ENCODE assay signal across 9 mouse cellular contexts in genomic region chr15:103347275-103347684, GRCm38 (mm10). TPM values are rescaled to one million over a fixed set of nuclear protein-coding genes. Genes with fewer than 3 reads are reported as not detected.
DNase-seq lines count a peak whose midpoint lies in the region; ATAC-seq lines count a peak whose summit lies in the region.
"Had no signal": no experiment of that assay in that cellular context is flagged by ENCODE, and none has a peak within 500 bp of the region (broad histone marks: within the 10 kb centered on the region; RNA-seq: fewer than 3 reads in every experiment).

No protein-coding gene starts in this region.

- 13% methylated on average over 2 of the region's 2 CpGs for WGBS in neural tube, embryonic 11.5 days
- 5% methylated on average over 2 of the region's 2 CpGs for WGBS in embryonic facial prominence, embryonic 10.5 days
- WGBS in midbrain, embryonic 13.5 days, result 3% methylated on average over 2 of the region's 2 CpGs

- no peaks in the 10 kb centered on the region for H3K4me1 ChIP-seq in neural tube, embryonic 11.5 days (ENCODE audit: control insufficient read depth, insufficient read depth, low read length)
- peaks cover 5% of the 10 kb centered on the region for H3K4me1 ChIP-seq in embryonic facial prominence, embryonic 10.5 days
- 0 out of 2 replicates have a peak, but pooled peaks cover 4% of the 10 kb centered on the region for H3K4me1 ChIP-seq in midbrain, embryonic 13.5 days (replicated peaks)

- peaks cover 9% of the 10 kb centered on the region for H3K36me3 ChIP-seq in neural tube, embryonic 11.5 days (ENCODE audit: control insufficient read depth, insufficient read depth, low read length)
- H3K36me3 ChIP-seq in embryonic facial prominence, embryonic 10.5 days (replicated peaks), result peaks cover 86% of the 10 kb centered on the region
- peaks cover 4% of the 10 kb centered on the region; the same call in 1 of the 2 replicates for H3K36me3 ChIP-seq in midbrain, embryonic 13.5 days

- no peaks in the 10 kb centered on the region for H3K9me3 ChIP-seq in neural tube, embryonic 11.5 days (ENCODE audit: control insufficient read depth, low read length)
- H3K9me3 ChIP-seq in embryonic facial prominence, embryonic 10.5 days, result no peaks in the 10 kb centered on the region
- no peaks in the 10 kb centered on the region for H3K9me3 ChIP-seq in midbrain, embryonic 13.5 days
- H3K9me3 ChIP-seq: neural tube, embryonic 13.5 days had no signal

- H3K9ac ChIP-seq in neural tube, embryonic 11.5 days (ENCODE audit: low read length), result no peak overlapping the region
- H3K9ac ChIP-seq in midbrain, embryonic 13.5 days (replicated peaks), result no peak overlapping the region
- H3K9ac ChIP-seq: neural tube, embryonic 13.5 days had no signal

- no peak overlapping the region for H3K4me2 ChIP-seq in neural tube, embryonic 11.5 days (ENCODE audit: low read depth)
- no peak overlapping the region for H3K4me2 ChIP-seq in midbrain, embryonic 13.5 days (replicated peaks)
- H3K4me2 ChIP-seq: neural tube, embryonic 13.5 days had no signal

- no peak overlapping the region for H3K27ac ChIP-seq in neural tube, embryonic 11.5 days (ENCODE audit: low read depth, low read length)
- no peak overlapping the region for H3K27ac ChIP-seq in embryonic facial prominence, embryonic 10.5 days (replicated peaks)
- no peak overlapping the region for H3K27ac ChIP-seq in midbrain, embryonic 13.5 days
- H3K27ac ChIP-seq: neural tube, embryonic 13.5 days had no signal

- DNase-seq in cerebellum, adult 18-20 months, result peak; percentile 61 to 63
- DNase-seq in cerebellum, adult 9-10 months, result no peak
- DNase-seq in neural tube, embryonic 11.5 days (ENCODE audit: low spot score), result peak; percentile 63
- no peak for DNase-seq in neural tube, embryonic 10.5 days (ENCODE audit: extremely low spot score, low spot score)
- peak; percentile 64 for DNase-seq in embryonic facial prominence, embryonic 10.5 days (ENCODE audit: low spot score)
- DNase-seq in kidney, postnatal 10 days, result peak; percentile 83
- DNase-seq in thymus, postnatal 0 days (ENCODE audit: low spot score), result peak; percentile 77

- H3K4me3 ChIP-seq in neural tube, embryonic 11.5 days (ENCODE audit: low read depth, low read length), result no peak overlapping the region
- H3K4me3 ChIP-seq in embryonic facial prominence, embryonic 10.5 days, result no peak overlapping the region
- no peak overlapping the region for H3K4me3 ChIP-seq in midbrain, embryonic 13.5 days (replicated peaks)
- H3K4me3 ChIP-seq: neural tube, embryonic 13.5 days had no signal

- no peaks in the 10 kb centered on the region for H3K27me3 ChIP-seq in neural tube, embryonic 11.5 days (ENCODE audit: control insufficient read depth, insufficient read depth, low read length)
- no peaks in the 10 kb centered on the region for H3K27me3 ChIP-seq in embryonic facial prominence, embryonic 10.5 days (replicated peaks; ENCODE audit: low read depth, poor library complexity, severe bottlenecking)
- H3K27me3 ChIP-seq in midbrain, embryonic 13.5 days, result no peaks in the 10 kb centered on the region
- H3K27me3 ChIP-seq: neural tube, embryonic 13.5 days had no signal

- ATAC-seq in neural tube, embryonic 11.5 days (ENCODE audit: insufficient read depth, low FRiP score, low TSS enrichment), result no peak
- peak; percentile 29 for ATAC-seq in midbrain, embryonic 13.5 days

RNA-seq across cellular contexts. Expression of gene Zfp385a, which starts 7.4 kb away (rescaled TPM):
- 26.1 and 27.5 TPM in 2 replicates for polyA plus RNA-seq in neural tube, embryonic 11.5 days (2014; fragmentation: Nextera tagmentation; extraction: Ambion mirVana)
- 22.1 and 22.7 TPM in 2 replicates for polyA plus RNA-seq in embryonic facial prominence, embryonic 10.5 days (2016; fragmentation: Nextera tagmentation; extraction: Ambion mirVana)
- 15.1 and 17.9 TPM in 2 replicates for polyA plus RNA-seq in midbrain, embryonic 13.5 days (2015; fragmentation: Nextera tagmentation; extraction: Ambion mirVana)
- polyA plus RNA-seq in thymus, postnatal 0 days (2015; fragmentation: Nextera tagmentation; extraction: Ambion mirVana), result 5.0 and 6.0 TPM in 2 replicates

RNA-seq across cellular contexts. Expression of gene Itga5, which starts 19.3 kb away (rescaled TPM):
- 21.0 and 21.3 TPM in 2 replicates for polyA plus RNA-seq in neural tube, embryonic 11.5 days (2014; fragmentation: Nextera tagmentation; extraction: Ambion mirVana)
- polyA plus RNA-seq in embryonic facial prominence, embryonic 10.5 days (2016; fragmentation: Nextera tagmentation; extraction: Ambion mirVana), result 29.5 and 29.7 TPM in 2 replicates
- 6.8 and 7.8 TPM in 2 replicates for polyA plus RNA-seq in midbrain, embryonic 13.5 days (2015; fragmentation: Nextera tagmentation; extraction: Ambion mirVana)
- polyA plus RNA-seq in thymus, postnatal 0 days (2015; fragmentation: Nextera tagmentation; extraction: Ambion mirVana), result 9.6 and 10.5 TPM in 2 replicates

RNA-seq across cellular contexts. Expression of gene Gpr84, which starts 36.9 kb away (rescaled TPM):
- polyA plus RNA-seq in neural tube, embryonic 11.5 days (2014; fragmentation: Nextera tagmentation; extraction: Ambion mirVana), result 0.34 and 0.50 TPM in 2 replicates
- 0.16 and 0.29 TPM in 2 replicates for polyA plus RNA-seq in embryonic facial prominence, embryonic 10.5 days (2016; fragmentation: Nextera tagmentation; extraction: Ambion mirVana)
- 0.18 and 0.94 TPM in 2 replicates for polyA plus RNA-seq in midbrain, embryonic 13.5 days (2015; fragmentation: Nextera tagmentation; extraction: Ambion mirVana)
- polyA plus RNA-seq in thymus, postnatal 0 days (2015; fragmentation: Nextera tagmentation; extraction: Ambion mirVana), result 0.06 TPM in 1 of 2 replicates, not detected in the other

Comparison
In these comparisons a context has a peak if more than half of its experiments do, and no peak if none do; other contexts are left out.
1. DNase-seq: peak in cerebellum, adult 18-20 months (2 of 2), neural tube, embryonic 11.5 days (single experiment), embryonic facial prominence, embryonic 10.5 days (single experiment), kidney, postnatal 10 days (single experiment) and thymus, postnatal 0 days (single experiment); none in cerebellum, adult 9-10 months (single experiment) and neural tube, embryonic 10.5 days (single experiment).